Mouse (Mus musculus) kidney, embryonic 15.5 days (tissue): ENCODE results near the gene Wdr35. TPM values are rescaled to one million over a fixed set of nuclear protein-coding genes. Genes with fewer than 3 reads are reported as not detected.

ENCODE experiments used
- ATAC-seq: fragments of 200-750 bp; cut with Nextera tagmentation; replicated peaks from 2 replicates; pipeline ENCODE4 v1.8.0; 2017; ENCODE audit warnings: moderate TSS enrichment; ENCODE audit not compliant: low FRiP score
- H3K27ac ChIP-seq: fragments of 300-500 bp; sonication (generic); 2 replicates; pipeline ENCODE4 v1.5.1; 2015; ENCODE audit warnings: mild to moderate bottlenecking, inconsistent platforms
- H3K27me3 ChIP-seq: fragments of 300-500 bp; sonication (generic); 2 replicates; pipeline ENCODE4 v1.6.1; 2015; ENCODE audit warnings: inconsistent platforms
- H3K36me3 ChIP-seq: fragments of 300-500 bp; sonication (generic); 2 replicates; pipeline ENCODE4 v1.6.1; 2015; ENCODE audit warnings: inconsistent platforms
- H3K4me1 ChIP-seq: fragments of 300-500 bp; sonication (generic); 2 replicates; pipeline ENCODE4 v1.6.1; 2015; ENCODE audit warnings: inconsistent platforms
- H3K4me2 ChIP-seq: fragments of 300-500 bp; sonication (generic); 2 replicates; pipeline ENCODE4 v1.6.1; 2015; ENCODE audit warnings: moderate library complexity, mild to moderate bottlenecking, inconsistent platforms
- H3K4me3 ChIP-seq: fragments of 300-500 bp; sonication (generic); replicated peaks from 2 replicates; pipeline ENCODE4 v1.5.1; 2015; ENCODE audit warnings: mild to moderate bottlenecking, inconsistent platforms
- H3K9ac ChIP-seq: fragments of 300-500 bp; sonication (generic); 2 replicates; pipeline ENCODE4 v1.6.1; 2015; ENCODE audit warnings: mild to moderate bottlenecking, inconsistent platforms
- H3K9me3 ChIP-seq: fragments of 300-500 bp; sonication (generic); replicated peaks from 2 replicates; pipeline ENCODE4 v1.6.1; 2016; ENCODE audit warnings: inconsistent platforms
- WGBS: fragments of 180-500 bp; shearing (Covaris S2); methylation state at CpG from one replicate; pipeline ENCODE4 v1.1.7; 2015; ENCODE audit warnings: mixed read lengths; 5-methylcytosine and 5-hydroxymethylcytosine counted together
- polyA plus RNA-seq: library from polyadenylated mRNA; unstranded; fragments of >200 nt; fragmentation: Nextera tagmentation; extraction: Ambion mirVana; gene quantifications from 2 replicates; pipeline ENCODE4 v1.2.1, GENCODE M21; 2015

The Wdr35 gene
- polyA plus RNA-seq, 1 experiment from 2014 or later = 19.5 TPM

- Histone ChIP-seq H3K4me1 (peaks cover 14% of the 10 kb centered on the region), H3K4me3 (peak within 1 kb of the TSS; percentile 51), H3K4me2 (peak within 1 kb of the TSS; percentile 96), H3K9ac (peak within 1 kb of the TSS; percentile 39), H3K27ac (no peak within 1 kb of the TSS), H3K36me3 (no peaks in the 10 kb centered on the region), H3K9me3 (no peaks in the 10 kb centered on the region), H3K27me3 (peaks cover 21% of the 10 kb centered on the region)
- 2% methylated on average over 42 of the region's 42 CpGs for WGBS
- peak; percentile 88 for ATAC-seq
These were observed 25.8 kb upstream of the Wdr35 start, which contains the start of gene Matn3 for GRCm38 (mm10) chr12:8947714-8948464. Matn3 (plus strand) TSS chr12:8947929.

DNA sequence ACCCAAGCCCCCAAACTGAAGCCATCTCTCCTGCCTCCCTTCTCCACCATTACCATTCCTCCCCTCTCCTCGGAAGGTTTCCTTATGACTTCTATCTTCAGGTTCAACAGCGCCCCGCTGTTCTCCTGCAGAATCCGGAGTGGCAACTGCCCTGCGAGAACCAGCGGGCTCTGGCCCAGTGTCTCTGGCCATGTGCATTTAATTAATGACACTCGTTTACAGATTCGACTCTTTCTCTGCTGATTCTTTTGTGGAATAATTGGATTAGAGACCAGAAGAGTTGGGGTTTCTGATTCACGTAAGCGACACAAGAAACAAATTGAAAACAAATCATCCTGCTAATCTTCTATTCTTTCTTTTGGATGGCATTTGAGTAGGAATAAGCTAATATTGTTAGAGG is 20.6 kb upstream of the Wdr35 start:
- no peak overlapping the region for H3K27ac ChIP-seq
- H3K27me3 ChIP-seq = peaks cover 19% of the 10 kb centered on the region
- no peak overlapping the region for H3K9ac ChIP-seq
- no peak overlapping the region for H3K4me3 ChIP-seq
- no peaks in the 10 kb centered on the region for H3K9me3 ChIP-seq
- peaks cover 3% of the 10 kb centered on the region for H3K4me1 ChIP-seq
- H3K36me3 ChIP-seq = no peaks in the 10 kb centered on the region
- WGBS = 88% methylated on average over 10 of the region's 10 CpGs
- ATAC-seq = no peak
- H3K4me2 ChIP-seq = no peak overlapping the region

- WGBS = 42% methylated on average over 9 of the region's 9 CpGs
- Histone ChIP-seq H3K4me1 (no peaks in the 10 kb centered on the region), H3K9ac (no peak overlapping the region), H3K27ac (no peak overlapping the region), H3K36me3 (no peaks in the 10 kb centered on the region), H3K4me2 (no peak overlapping the region), H3K27me3 (peaks cover 8% of the 10 kb centered on the region), H3K4me3 (no peak overlapping the region), H3K9me3 (no peaks in the 10 kb centered on the region)
- no peak for ATAC-seq
These were observed 19.5 kb upstream of the Wdr35 start for GRCm38 (mm10) chr12:8954161-8954561.

DNA sequence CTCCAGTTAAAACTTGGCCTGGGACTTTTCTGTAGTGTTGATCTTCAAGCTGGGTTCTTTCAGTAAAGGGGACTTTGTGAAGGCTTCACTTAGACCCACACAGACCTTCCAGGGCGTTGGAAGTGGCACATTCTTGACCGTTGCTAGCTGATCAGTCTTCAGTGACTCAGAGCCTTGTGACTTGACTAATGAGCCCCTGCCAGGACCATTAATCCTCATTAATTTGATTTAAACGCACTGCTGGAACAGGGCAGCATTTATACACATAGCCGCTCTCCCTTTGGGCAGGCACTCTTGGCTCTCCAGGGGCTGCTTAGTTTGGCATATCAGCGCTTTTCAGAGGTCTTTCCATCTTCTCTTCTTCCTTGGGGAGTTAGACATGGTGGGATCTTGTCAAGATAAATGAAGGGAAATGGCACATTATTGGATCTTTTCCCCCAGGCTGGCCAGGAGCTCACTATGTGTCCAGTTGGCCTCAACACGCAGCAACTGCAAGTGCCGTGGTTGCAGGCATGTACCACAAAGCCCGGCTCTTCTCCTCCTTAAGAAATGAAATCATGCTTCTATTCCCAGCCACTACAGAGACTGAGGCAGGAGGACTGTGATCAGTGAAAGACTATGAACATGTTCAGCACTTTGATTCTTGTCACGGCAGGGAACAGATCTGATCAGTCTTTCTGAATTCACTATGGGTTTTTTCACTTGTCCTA is 11.9 kb upstream of the Wdr35 start:
- Histone ChIP-seq H3K4me1 (peaks cover 12% of the 10 kb centered on the region), H3K4me3 (no peak overlapping the region), H3K27ac (no peak overlapping the region), H3K27me3 (peaks cover 5% of the 10 kb centered on the region; the same call in 1 of the 2 replicates), H3K36me3 (no peaks in the 10 kb centered on the region), H3K4me2 (no peak overlapping the region), H3K9me3 (no peaks in the 10 kb centered on the region), H3K9ac (no peak overlapping the region)
- peak; percentile 62 for ATAC-seq
- WGBS = 36% methylated on average over 9 of the region's 9 CpGs

- Histone ChIP-seq H3K27ac (0 out of 2 replicates have a peak overlapping the region, but pooled peaks have one; percentile 9), H3K4me2 (no peak overlapping the region)
These were observed 3.9 kb upstream of the Wdr35 start for GRCm38 (mm10) chr12:8969828-8970227.

DNA sequence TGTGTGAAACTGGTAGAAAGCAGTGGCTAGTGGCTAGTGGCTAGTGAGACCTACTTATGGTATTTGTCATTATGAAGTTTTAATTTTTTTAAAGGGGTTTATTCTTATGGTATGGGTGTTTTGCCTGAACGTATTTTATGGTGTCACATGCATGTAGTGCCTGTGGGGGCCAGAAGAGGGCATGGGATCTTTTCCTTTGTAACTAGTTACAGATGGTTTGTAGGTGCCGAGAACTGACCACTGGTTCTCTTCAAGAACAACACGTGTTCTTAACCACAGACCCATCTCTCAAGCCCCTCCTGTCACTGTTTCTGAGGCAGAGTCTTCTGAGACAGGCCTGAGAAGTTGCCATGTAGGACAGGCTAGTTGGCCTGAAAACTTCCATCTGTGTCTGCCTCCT is 1.4 kb downstream of the Wdr35 start:
- H3K9ac ChIP-seq = no peak overlapping the region
- peaks cover 8% of the 10 kb centered on the region for H3K27me3 ChIP-seq
- peaks cover 8% of the 10 kb centered on the region for H3K36me3 ChIP-seq
- peaks cover 14% of the 10 kb centered on the region for H3K4me1 ChIP-seq
- ATAC-seq = no peak
- no peak overlapping the region for H3K4me3 ChIP-seq
- 85% methylated on average over 3 of the region's 3 CpGs for WGBS
- no peak overlapping the region for H3K27ac ChIP-seq
- no peaks in the 10 kb centered on the region for H3K9me3 ChIP-seq
- no peak overlapping the region for H3K4me2 ChIP-seq

More at GRCm38 (mm10) chr12:8969828-8970227, 3.9 kb upstream of the Wdr35 start:
- no peak overlapping the region for H3K9ac ChIP-seq
- peaks cover 8% of the 10 kb centered on the region for H3K27me3 ChIP-seq
- peak; percentile 88 for ATAC-seq
- 8% methylated on average over 9 of the region's 9 CpGs for WGBS
- H3K4me3 ChIP-seq = no peak overlapping the region
- peaks cover 19% of the 10 kb centered on the region for H3K4me1 ChIP-seq
- no peaks in the 10 kb centered on the region for H3K9me3 ChIP-seq
- H3K36me3 ChIP-seq = no peaks in the 10 kb centered on the region

GRCm38 (mm10) chr12:8993231-8993630 is 19.5 kb downstream of the Wdr35 start:
- 77% methylated on average over 8 of the region's 8 CpGs for WGBS
- ATAC-seq = no peak
- no peak overlapping the region for H3K4me2 ChIP-seq

GRCm38 (mm10) chr12:8998318-8998717 is 24.6 kb downstream of the Wdr35 start:
- Histone ChIP-seq H3K4me3 (no peak overlapping the region), H3K36me3 (peaks cover 9% of the 10 kb centered on the region; the same call in 1 of the 2 replicates), H3K27ac (no peak overlapping the region), H3K9me3 (no peaks in the 10 kb centered on the region), H3K9ac (no peak overlapping the region), H3K27me3 (no peaks in the 10 kb centered on the region), H3K4me1 (no peaks in the 10 kb centered on the region), H3K4me2 (no peak overlapping the region)
- ATAC-seq = no peak
- 94% methylated on average over 4 of the region's 4 CpGs for WGBS

More at GRCm38 (mm10) chr12:8993231-8993630, 19.5 kb downstream of the Wdr35 start:
- H3K4me1 ChIP-seq = no peaks in the 10 kb centered on the region
- no peaks in the 10 kb centered on the region for H3K27me3 ChIP-seq
- H3K4me3 ChIP-seq = no peak overlapping the region
- no peak overlapping the region for H3K27ac ChIP-seq
- peaks cover 8% of the 10 kb centered on the region; the same call in 1 of the 2 replicates for H3K36me3 ChIP-seq
- H3K9ac ChIP-seq = no peak overlapping the region
- no peaks in the 10 kb centered on the region for H3K9me3 ChIP-seq

DNA sequence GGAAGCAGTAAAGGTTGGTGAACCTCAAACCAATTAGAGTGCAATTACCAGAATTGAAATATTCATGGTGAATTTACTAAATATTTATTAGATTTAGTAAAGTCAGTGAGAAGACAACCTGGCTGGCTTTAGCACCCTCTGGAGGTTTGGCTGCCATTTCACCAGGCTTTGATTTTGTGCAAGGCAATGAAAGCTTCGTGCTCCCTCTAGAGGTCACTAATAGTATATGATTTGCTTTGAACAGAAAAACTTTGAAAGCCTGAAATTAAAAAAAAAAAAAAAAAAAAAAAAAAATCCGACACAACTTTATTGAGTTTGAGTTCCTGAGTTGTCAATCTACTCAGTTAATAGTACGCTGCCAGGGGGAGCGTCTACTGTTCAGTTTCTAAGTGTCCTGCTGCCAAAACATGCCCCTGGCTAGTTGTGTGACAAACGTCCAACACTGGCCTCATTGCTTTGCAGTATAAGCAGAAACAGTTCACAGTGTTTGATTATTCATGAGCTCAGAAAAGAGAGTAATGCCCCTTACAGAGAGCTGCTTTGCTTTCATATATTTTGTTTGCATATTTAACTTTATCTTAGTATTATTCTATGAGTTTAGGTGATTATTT is 28.5 kb downstream of the Wdr35 start:
- Histone ChIP-seq H3K9ac (no peak overlapping the region), H3K9me3 (no peaks in the 10 kb centered on the region), H3K4me2 (no peak overlapping the region), H3K27ac (no peak overlapping the region), H3K4me1 (no peaks in the 10 kb centered on the region), H3K4me3 (no peak overlapping the region), H3K36me3 (peaks cover 3% of the 10 kb centered on the region; the same call in 1 of the 2 replicates), H3K27me3 (no peaks in the 10 kb centered on the region)
- ATAC-seq = no peak
- WGBS = 16% methylated on average over 5 of the region's 5 CpGs

DNA sequence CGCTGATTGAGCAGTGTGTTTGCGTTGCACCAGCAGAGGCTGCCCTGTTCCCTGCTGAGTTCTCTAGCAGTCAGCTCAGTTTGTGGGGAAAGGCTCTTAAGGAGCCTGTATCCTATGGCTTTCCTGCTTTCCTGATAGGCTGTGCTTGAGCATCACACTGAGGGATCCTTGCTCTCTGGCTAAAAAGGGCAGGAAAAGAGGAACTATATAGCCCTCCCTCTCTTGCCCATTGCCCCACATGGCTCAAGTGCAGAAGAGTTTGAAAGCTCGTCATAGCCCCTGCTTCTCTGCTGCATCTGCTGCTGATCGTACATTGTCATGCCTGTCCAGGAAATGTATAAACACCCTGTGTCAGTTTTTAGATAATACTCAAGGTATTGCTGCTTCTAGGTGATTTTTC is 33.5 kb downstream of the Wdr35 start:
- Histone ChIP-seq H3K4me2 (no peak overlapping the region), H3K4me1 (no peaks in the 10 kb centered on the region), H3K9ac (no peak overlapping the region), H3K27me3 (no peaks in the 10 kb centered on the region), H3K36me3 (no peaks in the 10 kb centered on the region), H3K27ac (no peak overlapping the region), H3K4me3 (no peak overlapping the region), H3K9me3 (no peaks in the 10 kb centered on the region)
- ATAC-seq = no peak
- 62% methylated on average over 4 of the region's 4 CpGs for WGBS

DNA sequence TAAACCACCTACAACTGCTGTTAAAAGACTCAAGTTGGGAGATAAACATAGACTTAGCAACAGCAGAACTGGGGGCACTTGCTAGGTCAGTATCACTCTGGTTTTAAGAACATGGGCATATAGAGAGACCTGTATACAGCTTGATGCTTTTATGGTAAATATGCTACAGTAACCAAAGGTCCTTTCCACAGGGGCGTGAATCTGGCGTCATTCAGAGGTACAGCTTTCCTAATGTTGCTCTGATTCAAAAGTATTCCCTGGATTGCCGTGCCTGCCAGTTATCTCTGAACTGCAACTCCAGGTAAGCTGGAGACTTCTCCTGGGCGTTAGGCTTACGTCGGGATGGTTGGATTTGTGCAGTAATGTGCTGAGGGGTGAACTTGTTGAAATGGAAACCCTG is 34.1 kb downstream of the Wdr35 start:
- no peak overlapping the region for H3K4me2 ChIP-seq
- no peaks in the 10 kb centered on the region for H3K27me3 ChIP-seq
- 89% methylated on average over 6 of the region's 6 CpGs for WGBS
- no peak overlapping the region for H3K9ac ChIP-seq
- H3K4me3 ChIP-seq = no peak overlapping the region
- no peak overlapping the region for H3K27ac ChIP-seq
- H3K4me1 ChIP-seq = no peaks in the 10 kb centered on the region
- ATAC-seq = no peak
- H3K36me3 ChIP-seq = 0 out of 2 replicates have a peak, but pooled peaks cover 3% of the 10 kb centered on the region
- no peaks in the 10 kb centered on the region for H3K9me3 ChIP-seq

- H3K9me3 ChIP-seq = no peaks in the 10 kb centered on the region
- no peak for ATAC-seq
- no peak overlapping the region for H3K4me3 ChIP-seq
- H3K4me1 ChIP-seq = no peaks in the 10 kb centered on the region
- no peaks in the 10 kb centered on the region for H3K27me3 ChIP-seq
- 0 out of 2 replicates have a peak, but pooled peaks cover 5% of the 10 kb centered on the region for H3K36me3 ChIP-seq
- no peak overlapping the region for H3K4me2 ChIP-seq
- WGBS = 54% methylated on average over 4 of the region's 4 CpGs
- no peak overlapping the region for H3K9ac ChIP-seq
- no peak overlapping the region for H3K27ac ChIP-seq
These were observed 36.6 kb downstream of the Wdr35 start for GRCm38 (mm10) chr12:9010311-9010710.
